Mouse (Mus musculus): ENCODE measurements at regions not wholly inside any gene's neighbourhood (a gene's known extent, or its start where the extent isn't known, plus 50 kb on each side); places are given as distances from the start of the nearest gene placed in this dataset.
"Not testable (repeated sequence)": the region's sequence is repeated elsewhere in the genome, so short reads cannot be mapped to it uniquely, and the experiment has no call there.

GRCm38 (mm10) chr16:29754579-29755199, 175.6 kb downstream of the Opa1 start:
- no peak overlapping the region for H3K4me2 ChIP-seq (ENCODE audit: low read depth, low read length, poor library complexity, severe bottlenecking)
- H3K4me3 ChIP-seq (ENCODE audit: low read depth, low read length) = no peak overlapping the region
- no peak overlapping the region for H3K27ac ChIP-seq (ENCODE audit: low read depth, low read length)
- no peak overlapping the region for H3K9ac ChIP-seq (replicated peaks; ENCODE audit: low read length, poor library complexity, severe bottlenecking)
- ATAC-seq (ENCODE audit: low FRiP score) (no peak), DNase-seq (ENCODE audit: low spot score) (peak; percentile 12)
- H3K27me3 ChIP-seq (ENCODE audit: insufficient read depth, low read length) = no peaks in the 10 kb centered on the region
- WGBS = 64% methylated on average over 8 of the region's 8 CpGs
- TF ChIP-seq CTCF (IDR thresholded peaks at IDR 0.05) = no peak
- H3K9me3 ChIP-seq (ENCODE audit: low read length) = no peaks in the 10 kb centered on the region
- no peaks in the 10 kb centered on the region for H3K4me1 ChIP-seq (ENCODE audit: insufficient read depth, low read length)
- no peaks in the 10 kb centered on the region for H3K36me3 ChIP-seq (ENCODE audit: insufficient read depth, low read length)

- TF ChIP-seq CTCF (IDR thresholded peaks at IDR 0.05) = no peak
- Histone ChIP-seq H3K27ac (ENCODE audit: low read depth, low read length) (no peak overlapping the region), H3K4me2 (ENCODE audit: low read depth, low read length, poor library complexity, severe bottlenecking) (no peak overlapping the region), H3K36me3 (ENCODE audit: insufficient read depth, low read length) (no peaks in the 10 kb centered on the region), H3K9me3 (ENCODE audit: low read length) (no peaks in the 10 kb centered on the region), H3K4me3 (ENCODE audit: low read depth, low read length) (no peak overlapping the region), H3K27me3 (ENCODE audit: insufficient read depth, low read length) (peaks cover 6% of the 10 kb centered on the region; the same call in 1 of the 2 replicates), H3K4me1 (ENCODE audit: insufficient read depth, low read length) (no peaks in the 10 kb centered on the region), H3K9ac (replicated peaks; ENCODE audit: low read length, poor library complexity, severe bottlenecking) (no peak overlapping the region)
- ATAC-seq (ENCODE audit: low FRiP score) (no peak), DNase-seq (ENCODE audit: low spot score) (no peak)
- WGBS = 73% methylated on average over 3 of the region's 3 CpGs
Measured at GRCm38 (mm10) chr16:29758246-29758645, 179.1 kb downstream of the Opa1 start.

- H3K36me3 ChIP-seq (ENCODE audit: insufficient read depth, low read length) = no peaks in the 10 kb centered on the region
- H3K9me3 ChIP-seq (ENCODE audit: low read length) = no peaks in the 10 kb centered on the region
- H3K27ac ChIP-seq (ENCODE audit: low read depth, low read length) = no peak overlapping the region
- TF ChIP-seq CTCF (IDR thresholded peaks at IDR 0.05) = no peak
- H3K27me3 ChIP-seq (ENCODE audit: insufficient read depth, low read length) = peaks cover 6% of the 10 kb centered on the region; the same call in 1 of the 2 replicates
- H3K9ac ChIP-seq (replicated peaks; ENCODE audit: low read length, poor library complexity, severe bottlenecking) = no peak overlapping the region
- no peak for ATAC-seq (ENCODE audit: low FRiP score)
- no peaks in the 10 kb centered on the region for H3K4me1 ChIP-seq (ENCODE audit: insufficient read depth, low read length)
- H3K4me3 ChIP-seq (ENCODE audit: low read depth, low read length) = no peak overlapping the region
- WGBS = 64% methylated on average over 3 of the region's 3 CpGs
- no peak for DNase-seq (ENCODE audit: low spot score)
- no peak overlapping the region for H3K4me2 ChIP-seq (ENCODE audit: low read depth, low read length, poor library complexity, severe bottlenecking)
Measured at GRCm38 (mm10) chr16:29759416-29759815, 180.3 kb downstream of the Opa1 start.

DNA sequence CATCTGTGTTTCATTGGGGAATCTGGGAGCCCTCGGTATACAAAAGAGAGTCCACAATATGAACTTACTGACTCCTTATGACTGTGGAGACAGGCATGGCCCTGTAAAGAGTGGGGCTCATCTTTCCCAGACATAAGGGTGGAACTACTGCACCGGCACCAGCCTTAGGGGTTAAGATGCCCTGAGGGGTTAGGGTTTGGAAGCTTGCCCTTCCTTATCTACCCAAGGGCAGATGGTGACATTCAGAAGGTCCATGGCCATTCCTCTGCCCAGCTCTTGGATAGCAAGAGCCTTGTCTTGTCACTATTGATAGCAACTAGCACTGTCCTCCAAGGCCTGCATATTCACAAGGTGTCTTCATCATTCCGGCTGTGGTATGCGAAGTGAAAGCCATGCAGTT, 181.5 kb downstream of the Opa1 start:
- no peak for TF ChIP-seq CTCF (IDR thresholded peaks at IDR 0.05)
- Histone ChIP-seq H3K4me2 (ENCODE audit: low read depth, low read length, poor library complexity, severe bottlenecking) (no peak overlapping the region), H3K4me3 (ENCODE audit: low read depth, low read length) (no peak overlapping the region), H3K9ac (replicated peaks; ENCODE audit: low read length, poor library complexity, severe bottlenecking) (no peak overlapping the region), H3K9me3 (ENCODE audit: low read length) (no peaks in the 10 kb centered on the region), H3K4me1 (ENCODE audit: insufficient read depth, low read length) (no peaks in the 10 kb centered on the region), H3K27ac (ENCODE audit: low read depth, low read length) (no peak overlapping the region), H3K27me3 (ENCODE audit: insufficient read depth, low read length) (peaks cover 6% of the 10 kb centered on the region; the same call in 1 of the 2 replicates), H3K36me3 (ENCODE audit: insufficient read depth, low read length) (no peaks in the 10 kb centered on the region)
- ATAC-seq (ENCODE audit: low FRiP score) (no peak), DNase-seq (ENCODE audit: low spot score) (no peak)
- WGBS = 95% methylated on average over 4 of the region's 4 CpGs

GRCm38 (mm10) chr16:29761779-29762277, 182.7 kb downstream of the Opa1 start:
- no peak overlapping the region for H3K4me3 ChIP-seq (ENCODE audit: low read depth, low read length)
- ATAC-seq (ENCODE audit: low FRiP score) = no peak
- no peak for TF ChIP-seq CTCF (IDR thresholded peaks at IDR 0.05)

DNA sequence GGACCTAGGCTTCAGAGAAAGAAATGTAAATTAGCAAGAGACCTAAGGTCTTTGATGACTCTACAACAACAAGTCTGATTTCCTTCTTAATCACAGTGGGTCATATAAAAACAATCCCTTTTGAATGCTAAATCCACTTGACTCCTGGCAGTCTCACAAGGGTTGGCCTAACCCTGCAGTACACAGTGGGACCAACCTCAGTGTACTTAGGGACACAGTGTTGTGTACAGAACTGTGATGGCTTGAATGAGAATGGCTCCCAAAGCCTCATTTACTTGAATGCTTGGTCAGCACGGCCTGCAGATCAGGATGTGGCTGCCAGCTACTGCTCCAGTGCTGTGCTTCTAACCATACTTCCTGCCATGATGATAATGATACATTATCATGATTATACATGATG, 185.2 kb downstream of the Opa1 start:
- H3K4me3 ChIP-seq (ENCODE audit: low read depth, low read length) = no peak overlapping the region
- no peaks in the 10 kb centered on the region for H3K36me3 ChIP-seq (ENCODE audit: insufficient read depth, low read length)
- H3K9ac ChIP-seq (replicated peaks; ENCODE audit: low read length, poor library complexity, severe bottlenecking) = no peak overlapping the region
- TF ChIP-seq CTCF (IDR thresholded peaks at IDR 0.05) = no peak
- WGBS = 79% methylated on average over 1 of the region's 1 CpGs
- H3K27ac ChIP-seq (ENCODE audit: low read depth, low read length) = no peak overlapping the region
- no peaks in the 10 kb centered on the region for H3K4me1 ChIP-seq (ENCODE audit: insufficient read depth, low read length)
- DNase-seq (ENCODE audit: low spot score) (no peak), ATAC-seq (ENCODE audit: low FRiP score) (no peak)
- H3K9me3 ChIP-seq (ENCODE audit: low read length) = no peaks in the 10 kb centered on the region
- no peak overlapping the region for H3K4me2 ChIP-seq (ENCODE audit: low read depth, low read length, poor library complexity, severe bottlenecking)
- peaks cover 6% of the 10 kb centered on the region; the same call in 1 of the 2 replicates for H3K27me3 ChIP-seq (ENCODE audit: insufficient read depth, low read length)

More at GRCm38 (mm10) chr16:29761779-29762277, 182.7 kb downstream of the Opa1 start:
- no peak overlapping the region for H3K4me2 ChIP-seq (ENCODE audit: low read depth, low read length, poor library complexity, severe bottlenecking)
- no peaks in the 10 kb centered on the region for H3K9me3 ChIP-seq (ENCODE audit: low read length)
- no peaks in the 10 kb centered on the region for H3K4me1 ChIP-seq (ENCODE audit: insufficient read depth, low read length)
- WGBS = 35% methylated on average over 6 of the region's 6 CpGs
- H3K9ac ChIP-seq (replicated peaks; ENCODE audit: low read length, poor library complexity, severe bottlenecking) = no peak overlapping the region
- H3K27ac ChIP-seq (ENCODE audit: low read depth, low read length) = no peak overlapping the region
- peak; percentile 26 for DNase-seq (ENCODE audit: low spot score)
- H3K36me3 ChIP-seq (ENCODE audit: insufficient read depth, low read length) = no peaks in the 10 kb centered on the region
- H3K27me3 ChIP-seq (ENCODE audit: insufficient read depth, low read length) = peaks cover 6% of the 10 kb centered on the region; the same call in 1 of the 2 replicates

GRCm38 (mm10) chr16:29765801-29766200, 186.7 kb downstream of the Opa1 start:
- H3K4me1 ChIP-seq (ENCODE audit: insufficient read depth, low read length); DNase-seq (ENCODE audit: low spot score); H3K27me3 ChIP-seq (ENCODE audit: insufficient read depth, low read length); H3K9ac ChIP-seq (replicated peaks; ENCODE audit: low read length, poor library complexity, severe bottlenecking); H3K36me3 ChIP-seq (ENCODE audit: insufficient read depth, low read length); H3K4me3 ChIP-seq (ENCODE audit: low read depth, low read length); ATAC-seq (ENCODE audit: low FRiP score); H3K4me2 ChIP-seq (ENCODE audit: low read depth, low read length, poor library complexity, severe bottlenecking); H3K9me3 ChIP-seq (ENCODE audit: low read length); H3K27ac ChIP-seq (ENCODE audit: low read depth, low read length): not testable (repeated sequence)
- 87% methylated on average over 3 of the region's 3 CpGs for WGBS

Measured in midbrain, postnatal 0 days (tissue).